Mouse (Mus musculus) cerebellum, adult 11 months (tissue): ENCODE measurements around the gene Polg2.

Experiments used
- DNase-seq: peaks from one replicate; pipeline ENCODE4 v3.0.0; 2022

The Polg2 gene

DNA sequence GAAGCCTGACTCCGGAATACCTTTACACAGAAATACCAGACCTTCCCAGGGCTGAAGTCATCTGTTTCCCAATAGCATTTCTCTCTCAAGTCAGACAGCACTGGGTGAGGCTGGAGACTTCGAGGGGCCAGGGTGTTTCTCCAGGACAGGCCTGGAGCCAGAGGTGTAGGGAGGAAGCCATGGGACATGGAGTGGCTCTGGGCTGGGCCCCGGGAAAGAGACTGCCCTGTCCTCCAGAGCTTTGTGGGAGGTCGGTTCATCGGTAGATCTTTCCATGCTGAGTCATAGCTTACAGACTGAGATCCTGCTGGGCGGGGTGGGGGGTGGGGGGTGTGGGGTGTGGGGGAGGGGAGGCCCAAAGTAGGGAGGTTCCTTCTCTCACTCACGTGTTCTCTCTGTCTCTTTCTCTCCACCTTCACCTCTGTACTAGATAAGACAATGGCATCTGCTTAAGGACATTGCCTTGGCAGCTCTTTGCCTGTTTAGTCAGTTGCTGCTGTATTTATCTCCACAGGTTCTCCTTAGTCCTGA is 56.4 kb downstream of the Polg2 start:
- DNase-seq, result no peak

DNA sequence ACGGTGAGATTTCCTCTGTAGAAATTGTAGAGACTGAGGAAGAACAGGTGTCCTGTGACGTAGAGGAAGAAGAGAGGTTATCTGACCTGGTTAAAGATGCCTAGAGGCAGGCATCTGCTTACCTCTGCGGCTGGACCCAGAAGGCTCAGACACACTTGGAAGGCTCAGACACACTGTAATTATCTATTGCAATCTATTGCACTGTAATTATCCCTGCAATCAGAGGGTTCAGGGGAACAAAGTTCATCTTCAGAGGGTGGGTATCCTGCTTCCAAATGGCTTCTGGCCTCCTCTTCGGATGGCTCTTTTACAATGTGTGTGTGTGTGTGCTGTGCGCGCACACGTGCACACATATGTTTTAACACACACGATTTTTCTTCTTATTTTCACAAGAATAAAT is 59.0 kb downstream of the Polg2 start:
- DNase-seq, result no peak
